Mouse (Mus musculus): ENCODE data around the gene Pla2g16.

Pla2g16 gene

GRCm38 (mm10) chr19:7616231-7616930, 59.1 kb downstream of the Pla2g16 start:
- DNase-seq: no peak

- no peak for DNase-seq
Measured at GRCm38 (mm10) chr19:7617085-7617484, 59.8 kb downstream of the Pla2g16 start.

GRCm38 (mm10) chr19:7617696-7618095, 60.4 kb downstream of the Pla2g16 start:
- DNase-seq: peak; percentile 69

GRCm38 (mm10) chr19:7633021-7633420, 75.8 kb downstream of the Pla2g16 start:
- no peak for DNase-seq

GRCm38 (mm10) chr19:7633786-7634185, 76.5 kb downstream of the Pla2g16 start:
- no peak for DNase-seq

Measured in thymus, postnatal 4 days (tissue).